Mouse (Mus musculus): Measurements from ENCODE around the gene Gm21885. TPM values are rescaled to one million over a fixed set of nuclear protein-coding genes. Genes with fewer than 3 reads are reported as not detected.

Gene Gm21885
- polyA plus RNA-seq, 1 experiment from 2014 or later: not detected

- Histone ChIP-seq H3K4me2 (replicated peaks) (no peak overlapping the region), H3K9ac (replicated peaks) (no peak overlapping the region), H3K27ac (no peak overlapping the region), H3K4me3 (replicated peaks) (no peak overlapping the region), H3K4me1 (replicated peaks) (no peaks in the 10 kb centered on the region), H3K27me3 (no peaks in the 10 kb centered on the region), H3K9me3 (no peaks in the 10 kb centered on the region), H3K36me3 (no peaks in the 10 kb centered on the region)
- no peak for ATAC-seq
- WGBS: 78% methylated on average over 2 of the region's 2 CpGs
Observed at GRCm38 (mm10) chr11:94271015-94271414, 10.7 kb upstream of the Gm21885 start.

DNA sequence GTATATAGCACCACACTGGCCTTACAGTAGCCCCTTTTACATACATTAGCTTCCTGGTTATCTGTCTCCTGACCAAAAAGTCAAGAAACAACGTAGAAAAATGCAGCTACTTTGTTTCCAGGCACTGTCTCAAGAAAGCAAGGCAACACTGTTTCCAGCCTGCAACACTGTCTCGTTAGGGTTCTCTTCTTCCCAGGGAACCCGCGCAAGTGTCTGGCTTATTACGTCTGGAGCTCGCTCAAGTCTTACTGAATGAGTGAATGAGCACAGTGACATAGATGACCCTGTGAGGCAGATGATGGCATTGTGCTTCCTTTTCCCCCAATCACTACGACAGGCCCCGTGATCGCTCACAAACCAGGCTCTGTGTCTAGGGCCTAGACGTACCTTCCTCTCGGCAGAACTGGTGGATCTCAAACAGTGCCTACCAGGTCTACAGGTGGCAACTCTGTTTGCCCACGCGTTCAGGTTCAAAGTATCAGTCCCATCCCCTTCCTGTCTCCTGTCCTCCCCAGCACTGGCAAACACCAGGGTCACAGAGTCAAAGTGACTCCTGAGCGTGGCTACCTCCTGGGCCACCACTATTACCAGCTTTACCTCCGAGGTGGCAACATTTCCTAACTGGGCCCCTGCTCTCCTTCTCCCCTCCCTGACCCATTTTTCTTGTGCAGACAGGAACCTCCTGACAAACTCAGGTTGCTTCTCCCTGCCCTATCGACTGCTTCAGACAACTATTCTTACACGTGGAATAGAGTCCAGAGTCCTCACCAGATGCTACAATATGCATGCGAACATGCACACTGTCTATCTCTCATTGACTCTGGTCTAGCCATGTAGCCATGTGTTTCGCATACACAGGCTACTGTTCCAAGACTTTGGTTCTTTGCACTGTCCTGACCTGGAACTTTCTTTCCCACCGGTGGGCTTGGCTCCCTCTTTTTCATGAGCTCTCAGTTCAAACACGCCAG, 8.4 kb upstream of the Gm21885 start:
- Histone ChIP-seq H3K27me3 (no peaks in the 10 kb centered on the region), H3K9me3 (no peaks in the 10 kb centered on the region), H3K9ac (replicated peaks) (no peak overlapping the region), H3K27ac (no peak overlapping the region), H3K36me3 (no peaks in the 10 kb centered on the region), H3K4me3 (replicated peaks) (no peak overlapping the region), H3K4me1 (replicated peaks) (peaks cover 10% of the 10 kb centered on the region; the same call in 1 of the 2 replicates), H3K4me2 (replicated peaks) (no peak overlapping the region)
- WGBS: 89% methylated on average over 21 of the region's 21 CpGs
- no peak for ATAC-seq

DNA sequence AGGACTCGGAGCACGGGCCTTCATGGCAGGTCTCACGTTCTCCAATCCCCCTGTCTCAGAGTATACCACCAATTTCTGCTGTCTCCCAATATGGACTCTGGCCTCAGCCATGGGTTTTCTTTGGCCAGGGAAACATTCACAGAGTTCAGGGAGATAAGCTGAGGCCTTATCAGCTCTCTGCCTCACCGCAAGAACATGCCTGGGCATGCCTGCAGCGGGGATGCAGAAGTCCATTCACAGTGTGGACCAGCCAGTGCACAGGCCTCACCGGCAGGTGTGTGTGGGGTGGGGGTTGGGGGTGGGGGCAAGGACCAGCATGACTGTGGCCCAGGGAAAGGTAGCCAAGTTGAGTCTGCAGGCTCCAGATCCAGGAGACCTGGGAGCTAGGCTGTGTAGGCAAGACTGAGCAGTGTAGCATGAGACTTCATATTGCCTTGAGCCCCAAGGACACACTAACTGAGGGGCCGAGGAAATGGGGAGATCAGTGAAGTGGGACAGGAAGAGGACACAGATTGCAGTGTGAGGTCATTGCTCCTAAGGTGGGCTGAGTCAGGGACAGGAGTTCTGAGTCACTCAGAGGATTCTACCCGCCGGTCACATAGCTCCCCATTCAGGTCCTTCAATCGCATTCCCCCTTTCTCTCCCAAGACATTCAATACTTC, 7.3 kb upstream of the Gm21885 start:
- Histone ChIP-seq H3K27ac (no peak overlapping the region), H3K9ac (replicated peaks) (no peak overlapping the region), H3K4me1 (replicated peaks) (peaks cover 10% of the 10 kb centered on the region; the same call in 1 of the 2 replicates), H3K9me3 (no peaks in the 10 kb centered on the region), H3K4me2 (replicated peaks) (no peak overlapping the region), H3K4me3 (replicated peaks) (no peak overlapping the region), H3K27me3 (no peaks in the 10 kb centered on the region), H3K36me3 (no peaks in the 10 kb centered on the region)
- 88% methylated on average over 10 of the region's 10 CpGs for WGBS
- no peak for ATAC-seq

DNA sequence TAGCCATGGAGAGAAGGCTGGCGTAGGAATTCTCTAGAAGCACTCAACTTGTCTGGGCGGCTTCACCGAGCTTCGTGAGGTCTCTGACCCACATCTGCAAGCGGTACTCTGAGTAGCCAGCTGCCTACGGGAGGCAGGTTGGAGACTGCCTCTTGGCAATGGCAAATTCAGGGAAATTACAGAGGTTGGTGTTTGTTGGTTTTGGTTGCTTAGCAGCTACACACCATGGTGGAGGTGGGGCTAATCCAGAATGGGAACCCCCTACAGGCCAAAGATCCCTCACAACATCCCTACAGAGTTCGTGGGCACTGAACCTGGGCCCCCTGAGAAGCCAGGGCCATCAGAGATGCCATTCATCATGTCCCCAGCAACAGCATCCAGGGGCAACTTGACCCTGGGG, 6.4 kb upstream of the Gm21885 start:
- no peak overlapping the region for H3K9ac ChIP-seq (replicated peaks)
- H3K27ac ChIP-seq: no peak overlapping the region
- WGBS: 87% methylated on average over 7 of the region's 7 CpGs
- H3K4me1 ChIP-seq (replicated peaks): peaks cover 12% of the 10 kb centered on the region; the same call in 1 of the 2 replicates
- no peaks in the 10 kb centered on the region for H3K36me3 ChIP-seq
- H3K4me3 ChIP-seq (replicated peaks): no peak overlapping the region
- no peaks in the 10 kb centered on the region for H3K9me3 ChIP-seq
- ATAC-seq: no peak
- H3K27me3 ChIP-seq: no peaks in the 10 kb centered on the region
- no peak overlapping the region for H3K4me2 ChIP-seq (replicated peaks)

DNA sequence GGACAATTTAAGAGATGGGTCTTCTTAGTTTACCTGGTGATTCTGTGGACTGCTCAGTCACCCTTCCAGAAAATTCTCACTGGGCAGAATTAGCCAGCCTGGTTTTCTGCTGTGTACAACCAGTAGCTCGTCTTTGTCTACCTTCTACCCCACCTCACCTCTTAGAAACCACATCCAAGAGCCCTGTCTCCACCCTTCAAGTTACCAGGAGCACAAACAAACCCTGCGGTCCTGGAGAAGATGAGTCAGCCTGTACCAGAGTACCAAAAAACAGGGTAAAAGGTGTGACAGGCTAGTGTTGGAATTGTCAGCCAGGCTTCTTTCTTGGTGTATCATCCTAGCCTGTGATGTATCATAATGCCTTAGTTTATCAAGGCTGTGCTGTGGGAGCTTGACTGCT, 6.0 kb upstream of the Gm21885 start:
- H3K9me3 ChIP-seq: no peaks in the 10 kb centered on the region
- ATAC-seq: no peak
- H3K4me1 ChIP-seq (replicated peaks): peaks cover 14% of the 10 kb centered on the region; the same call in 1 of the 2 replicates
- H3K27me3 ChIP-seq: no peaks in the 10 kb centered on the region
- no peak overlapping the region for H3K4me3 ChIP-seq (replicated peaks)
- no peak overlapping the region for H3K27ac ChIP-seq
- H3K36me3 ChIP-seq: no peaks in the 10 kb centered on the region
- 89% methylated on average over 2 of the region's 2 CpGs for WGBS
- no peak overlapping the region for H3K4me2 ChIP-seq (replicated peaks)
- H3K9ac ChIP-seq (replicated peaks): no peak overlapping the region

DNA sequence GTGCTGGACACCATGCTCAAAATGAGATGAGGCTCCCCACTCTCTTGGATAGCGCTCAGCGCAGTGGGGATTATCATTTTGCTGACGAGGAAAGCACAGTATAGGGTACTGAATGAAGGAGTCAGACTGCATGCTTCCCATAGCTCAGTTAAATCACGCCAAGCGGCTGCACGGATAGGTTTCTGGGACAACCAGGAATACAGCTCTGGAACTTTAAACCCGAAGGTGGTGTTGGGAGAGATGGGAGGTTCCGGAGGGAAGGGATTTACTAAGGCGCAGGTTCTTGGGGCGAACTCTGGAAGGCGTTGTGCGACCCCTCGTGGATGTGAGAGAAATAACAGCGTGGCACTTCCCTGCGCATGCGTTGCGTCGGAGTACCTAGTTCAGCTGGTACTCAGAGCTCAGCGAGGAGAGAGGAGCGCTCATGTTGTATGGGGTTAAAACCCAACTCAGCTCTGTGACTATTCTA, 4.8 kb upstream of the Gm21885 start:
- Histone ChIP-seq H3K9me3 (no peaks in the 10 kb centered on the region), H3K4me2 (replicated peaks) (peak overlapping the region; percentile 56), H3K4me3 (replicated peaks) (peak overlapping the region; percentile 22), H3K27me3 (no peaks in the 10 kb centered on the region), H3K4me1 (replicated peaks) (peaks cover 15% of the 10 kb centered on the region; the same call in 1 of the 2 replicates), H3K36me3 (no peaks in the 10 kb centered on the region), H3K27ac (no peak overlapping the region), H3K9ac (replicated peaks) (peak overlapping the region; percentile 58)
- 7% methylated on average over 20 of the region's 20 CpGs for WGBS
- ATAC-seq: peak; percentile 76

DNA sequence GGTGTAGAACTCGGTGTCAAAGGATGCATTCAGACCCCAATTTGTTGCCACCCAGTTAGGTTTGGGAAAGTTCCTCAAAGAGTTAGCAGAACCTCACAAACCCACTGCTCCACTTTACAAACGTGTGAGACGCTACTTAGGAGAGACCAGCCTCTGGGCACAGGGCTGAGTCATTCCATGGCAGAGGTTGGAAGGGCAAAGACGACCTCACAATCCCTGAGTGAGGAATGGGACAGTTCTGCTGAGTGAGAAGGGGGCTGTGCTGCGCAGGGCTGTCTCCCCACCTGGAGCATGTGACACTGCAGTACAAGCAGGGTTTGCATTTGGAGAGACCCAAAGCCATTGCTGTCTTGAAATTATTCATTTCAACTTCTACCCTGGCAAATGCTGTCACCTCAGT, 618 bp downstream of the Gm21885 start:
- ATAC-seq: no peak
- H3K9me3 ChIP-seq: no peaks in the 10 kb centered on the region
- 0 out of 2 replicates have a peak, but pooled peaks cover 8% of the 10 kb centered on the region for H3K4me1 ChIP-seq (replicated peaks)
- H3K27me3 ChIP-seq: no peaks in the 10 kb centered on the region
- WGBS: 72% methylated on average over 5 of the region's 5 CpGs
- peaks cover 39% of the 10 kb centered on the region for H3K36me3 ChIP-seq
- H3K27ac ChIP-seq: no peak overlapping the region
- H3K4me2 ChIP-seq (replicated peaks): no peak overlapping the region
- no peak overlapping the region for H3K9ac ChIP-seq (replicated peaks)
- H3K4me3 ChIP-seq (replicated peaks): no peak overlapping the region

DNA sequence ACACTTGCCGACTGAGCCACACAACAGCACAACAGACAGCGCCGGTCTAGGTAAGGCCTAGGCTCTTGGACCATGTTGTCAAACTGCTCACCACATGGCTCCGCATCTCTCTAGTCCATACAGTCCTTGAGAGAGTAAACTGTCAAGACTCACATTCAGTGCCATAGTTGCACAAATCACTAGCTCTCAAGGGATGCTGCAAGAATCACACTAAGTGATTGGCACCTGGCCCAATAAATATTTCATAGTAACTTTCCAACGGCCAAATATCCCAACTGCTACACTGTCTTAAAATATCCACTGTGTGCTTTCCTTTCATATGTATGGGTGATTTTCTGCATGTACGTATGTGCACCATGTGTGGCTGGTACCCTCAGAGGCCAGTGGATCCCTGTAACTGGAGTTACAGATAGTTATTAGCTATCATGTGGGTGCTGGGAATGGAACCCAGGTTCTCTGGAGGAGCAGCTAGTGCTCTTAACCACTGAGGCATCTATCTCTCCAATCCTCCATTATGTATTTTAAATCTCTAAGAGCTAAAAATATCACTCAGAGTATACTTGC, 1.9 kb downstream of the Gm21885 start:
- no peak overlapping the region for H3K4me3 ChIP-seq (replicated peaks)
- no peaks in the 10 kb centered on the region for H3K27me3 ChIP-seq
- H3K36me3 ChIP-seq: peaks cover 52% of the 10 kb centered on the region
- H3K9me3 ChIP-seq: no peaks in the 10 kb centered on the region
- H3K9ac ChIP-seq (replicated peaks): no peak overlapping the region
- H3K4me1 ChIP-seq (replicated peaks): 0 out of 2 replicates have a peak, but pooled peaks cover 5% of the 10 kb centered on the region
- ATAC-seq: no peak
- H3K4me2 ChIP-seq (replicated peaks): no peak overlapping the region
- WGBS: 96% methylated on average over 6 of the region's 6 CpGs
- H3K27ac ChIP-seq: no peak overlapping the region

GRCm38 (mm10) chr11:94285886-94286574, 4.4 kb downstream of the Gm21885 start:
- Histone ChIP-seq H3K4me2 (replicated peaks) (no peak overlapping the region), H3K36me3 (peaks cover 73% of the 10 kb centered on the region), H3K9me3 (no peaks in the 10 kb centered on the region), H3K9ac (replicated peaks) (no peak overlapping the region), H3K27me3 (no peaks in the 10 kb centered on the region), H3K4me1 (replicated peaks) (no peaks in the 10 kb centered on the region), H3K4me3 (replicated peaks) (no peak overlapping the region), H3K27ac (no peak overlapping the region)
- no peak for ATAC-seq
- WGBS: 95% methylated on average over 11 of the region's 11 CpGs

GRCm38 (mm10) chr11:94287105-94287504, 5.4 kb downstream of the Gm21885 start:
- 96% methylated on average over 5 of the region's 5 CpGs for WGBS
- Histone ChIP-seq H3K9ac (replicated peaks) (no peak overlapping the region), H3K9me3 (no peaks in the 10 kb centered on the region), H3K36me3 (peaks cover 81% of the 10 kb centered on the region), H3K27ac (no peak overlapping the region), H3K4me2 (replicated peaks) (no peak overlapping the region), H3K4me3 (replicated peaks) (no peak overlapping the region), H3K4me1 (replicated peaks) (no peaks in the 10 kb centered on the region), H3K27me3 (no peaks in the 10 kb centered on the region)
- ATAC-seq: no peak

DNA sequence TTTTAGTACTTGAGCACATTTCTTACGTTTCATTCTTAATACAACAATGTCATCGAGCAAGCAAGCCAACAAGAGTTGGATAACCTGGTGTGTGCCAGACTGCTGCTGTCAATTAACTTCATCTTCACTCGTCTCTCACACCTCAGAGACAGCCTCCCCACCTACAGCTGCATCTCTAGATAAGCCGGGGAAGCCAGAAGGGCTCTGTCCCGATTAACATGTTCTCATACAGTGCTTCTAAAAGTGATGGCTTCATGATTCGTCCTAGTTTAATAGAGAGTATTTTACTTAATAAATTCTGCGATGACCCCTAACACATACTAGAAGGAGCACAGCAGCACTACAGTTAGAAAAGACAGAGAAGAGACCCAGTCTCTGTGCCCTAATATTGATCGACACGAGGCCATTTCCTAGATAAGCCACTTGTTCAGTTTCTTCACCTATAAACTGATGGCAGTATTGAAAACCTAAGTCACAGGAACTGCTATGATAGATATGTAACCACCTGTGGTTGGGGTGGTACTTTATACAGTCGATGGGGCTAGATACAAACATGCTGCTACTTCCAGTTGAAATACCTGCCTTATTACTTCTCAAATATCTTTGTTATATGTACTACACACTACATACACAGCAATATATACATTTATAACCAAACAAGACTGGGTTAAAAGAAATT, 8.5 kb downstream of the Gm21885 start:
- Histone ChIP-seq H3K36me3 (peaks cover 85% of the 10 kb centered on the region), H3K27me3 (no peaks in the 10 kb centered on the region), H3K9ac (replicated peaks) (no peak overlapping the region), H3K27ac (no peak overlapping the region), H3K4me3 (replicated peaks) (no peak overlapping the region), H3K9me3 (no peaks in the 10 kb centered on the region), H3K4me2 (replicated peaks) (no peak overlapping the region), H3K4me1 (replicated peaks) (no peaks in the 10 kb centered on the region)
- WGBS: 93% methylated on average over 10 of the region's 10 CpGs
- no peak for ATAC-seq
